Mouse (Mus musculus) limb, embryonic 14.5 days (tissue): ENCODE results near the gene Leprot. TPM values are rescaled to one million over a fixed set of nuclear protein-coding genes. Genes with fewer than 3 reads are reported as not detected.
A peak's percentile ranks its signal among the peaks of the same experiment; 100 is the strongest.

ENCODE experiments used
- ATAC-seq: fragments of 200-750 bp; cut with Nextera tagmentation; 2 replicates; pipeline ENCODE4 v1.8.0; 2017; ENCODE audit warnings: low read depth, moderate number of reproducible peaks, moderate TSS enrichment; ENCODE audit not compliant: low FRiP score
- DNase-seq: peaks from one replicate; pipeline ENCODE4 v3.0.0-alpha.2; 2015; ENCODE audit warnings: low spot score
- H3K27ac ChIP-seq: fragments of 300-500 bp; sonication (generic); replicated peaks from 2 replicates; pipeline ENCODE4 v1.5.1; 2014; ENCODE audit warnings: low read depth, mild to moderate bottlenecking, low read length, moderate library complexity, mixed read lengths
- H3K27me3 ChIP-seq: fragments of 300-500 bp; sonication (generic); 2 replicates; pipeline ENCODE4 v1.6.1; 2014; ENCODE audit warnings: low read length, mixed read lengths; ENCODE audit not compliant: control insufficient read depth, insufficient read depth
- H3K36me3 ChIP-seq: fragments of 300-500 bp; sonication (generic); 2 replicates; pipeline ENCODE4 v1.6.1; 2014; ENCODE audit warnings: mild to moderate bottlenecking, low read length, moderate library complexity, mixed read lengths; ENCODE audit not compliant: control insufficient read depth, insufficient read depth
- H3K4me1 ChIP-seq: fragments of 300-500 bp; sonication (generic); 2 replicates; pipeline ENCODE4 v1.6.1; 2014; ENCODE audit warnings: antibody characterized with exemption, low read length, mixed read lengths; ENCODE audit not compliant: control insufficient read depth, insufficient read depth
- H3K4me2 ChIP-seq: fragments of 300-500 bp; sonication (generic); replicated peaks from 2 replicates; pipeline ENCODE4 v1.6.1; 2014; ENCODE audit warnings: low read depth, mild to moderate bottlenecking, low read length, moderate library complexity; ENCODE audit not compliant: severe bottlenecking
- H3K4me3 ChIP-seq: fragments of 300-500 bp; sonication (generic); replicated peaks from 2 replicates; pipeline ENCODE4 v1.5.1; 2014; ENCODE audit warnings: low read length
- H3K9ac ChIP-seq: fragments of 300-500 bp; sonication (generic); 2 replicates; pipeline ENCODE4 v1.6.1; 2014; ENCODE audit warnings: mild to moderate bottlenecking, low read depth, low read length, moderate library complexity; ENCODE audit not compliant: severe bottlenecking
- H3K9me3 ChIP-seq: fragments of 300-500 bp; sonication (generic); 2 replicates; pipeline ENCODE4 v1.6.1; 2016; ENCODE audit warnings: low read length; ENCODE audit not compliant: control insufficient read depth
- POLR2A ChIP-seq: fragments of 200-500 bp; IDR thresholded peaks from 2 replicates; pipeline ENCODE4 v1.8.0; 2012; ENCODE audit warnings: inconsistent platforms, mild to moderate bottlenecking, moderate library complexity, borderline replicate concordance; ENCODE audit not compliant: insufficient read depth, insufficient read length; ENCODE audit errors: extremely low read depth
- WGBS: fragments of 180-500 bp; shearing (Covaris S2); extraction: QIAGEN DNeasy Blood & Tissue Kit; methylation state at CpG from one replicate; pipeline ENCODE4 v1.1.7; 2014; 5-methylcytosine and 5-hydroxymethylcytosine counted together
- polyA plus RNA-seq, 2 experiments: library from polyadenylated mRNA; depleted of rRNA in 1 of 2; stranded (reverse) in 1 of 2; unstranded in 1 of 2; fragments of >200 nt; fragmentation: Nextera tagmentation in 1 of 2; extraction: Ambion mirVana in 1 of 2; gene quantifications; 2 replicates each; pipeline versions ENCODE4 v1.2.1 to v1.2.3; 2012 to 2014

Gene Leprot
- polyA plus RNA-seq, 2 experiments: 98.6 to 102 TPM

GRCm38 (mm10) chr4:101682620-101683019 lies 35.1 kb downstream of the Leprot start:
- Histone ChIP-seq H3K9ac (no peak overlapping the region), H3K4me3 (no peak overlapping the region), H3K9me3 (no peaks in the 10 kb centered on the region), H3K27me3 (no peaks in the 10 kb centered on the region), H3K36me3 (no peaks in the 10 kb centered on the region), H3K4me1 (no peaks in the 10 kb centered on the region), H3K27ac (no peak overlapping the region), H3K4me2 (no peak overlapping the region)
- DNase-seq: no peak
- WGBS: 88% methylated on average over 4 of the region's 4 CpGs
- TF ChIP-seq POLR2A: no peak
- ATAC-seq: no peak

DNA sequence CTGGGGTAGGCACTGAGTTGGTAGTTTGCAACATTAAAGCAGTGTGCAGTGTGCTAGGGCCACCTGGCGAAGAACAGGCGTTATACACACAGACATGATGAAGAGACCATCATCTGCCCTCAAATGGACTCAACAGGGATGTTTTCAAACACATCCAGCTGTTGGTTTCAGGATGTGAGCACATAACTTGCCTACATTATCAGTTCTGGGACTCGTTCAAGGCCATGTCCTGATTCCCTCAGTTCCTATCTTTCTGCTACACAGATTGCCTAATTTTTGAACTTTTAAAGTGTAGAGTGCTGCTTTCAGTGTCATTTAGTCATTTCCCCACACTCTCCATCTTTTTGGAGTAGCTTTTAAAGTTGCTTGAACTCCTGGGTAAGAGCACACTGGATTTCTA lies 35.6 kb downstream of the Leprot start:
- no peak overlapping the region for H3K9ac ChIP-seq
- H3K4me1 ChIP-seq: no peaks in the 10 kb centered on the region
- DNase-seq (no peak), ATAC-seq (no peak)
- WGBS: 90% methylated on average over 3 of the region's 3 CpGs
- no peak for TF ChIP-seq POLR2A
- H3K9me3 ChIP-seq: no peaks in the 10 kb centered on the region
- no peaks in the 10 kb centered on the region for H3K36me3 ChIP-seq
- no peaks in the 10 kb centered on the region for H3K27me3 ChIP-seq
- H3K4me3 ChIP-seq: no peak overlapping the region
- no peak overlapping the region for H3K27ac ChIP-seq
- no peak overlapping the region for H3K4me2 ChIP-seq

DNA sequence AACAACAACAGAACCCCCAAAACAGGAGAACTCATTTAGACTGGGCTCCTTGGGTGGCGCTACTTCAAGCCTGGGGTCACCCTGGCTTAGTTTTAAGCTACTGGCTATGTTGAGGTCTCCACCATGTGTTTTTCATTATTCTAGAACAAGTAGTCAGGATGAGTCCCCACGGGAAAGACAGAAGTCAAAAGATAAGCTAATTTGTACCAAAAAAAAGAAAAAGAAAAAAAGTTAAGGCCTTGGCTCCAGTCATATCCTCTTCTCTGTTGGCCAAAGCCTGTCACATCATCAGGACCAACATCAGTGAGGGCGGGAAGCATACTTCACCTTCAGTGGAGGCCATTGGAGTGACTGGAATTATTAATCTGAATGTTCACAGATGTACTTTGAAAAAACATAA lies 37.3 kb downstream of the Leprot start:
- Histone ChIP-seq H3K4me2 (no peak overlapping the region), H3K4me1 (no peaks in the 10 kb centered on the region), H3K9ac (no peak overlapping the region), H3K9me3 (no peaks in the 10 kb centered on the region), H3K27me3 (no peaks in the 10 kb centered on the region), H3K36me3 (no peaks in the 10 kb centered on the region), H3K27ac (no peak overlapping the region), H3K4me3 (no peak overlapping the region)
- 61% methylated on average over 3 of the region's 3 CpGs for WGBS
- DNase-seq: no peak
- TF ChIP-seq POLR2A: no peak
- ATAC-seq: peak; percentile 37; the same call in 1 of the 2 replicates

DNA sequence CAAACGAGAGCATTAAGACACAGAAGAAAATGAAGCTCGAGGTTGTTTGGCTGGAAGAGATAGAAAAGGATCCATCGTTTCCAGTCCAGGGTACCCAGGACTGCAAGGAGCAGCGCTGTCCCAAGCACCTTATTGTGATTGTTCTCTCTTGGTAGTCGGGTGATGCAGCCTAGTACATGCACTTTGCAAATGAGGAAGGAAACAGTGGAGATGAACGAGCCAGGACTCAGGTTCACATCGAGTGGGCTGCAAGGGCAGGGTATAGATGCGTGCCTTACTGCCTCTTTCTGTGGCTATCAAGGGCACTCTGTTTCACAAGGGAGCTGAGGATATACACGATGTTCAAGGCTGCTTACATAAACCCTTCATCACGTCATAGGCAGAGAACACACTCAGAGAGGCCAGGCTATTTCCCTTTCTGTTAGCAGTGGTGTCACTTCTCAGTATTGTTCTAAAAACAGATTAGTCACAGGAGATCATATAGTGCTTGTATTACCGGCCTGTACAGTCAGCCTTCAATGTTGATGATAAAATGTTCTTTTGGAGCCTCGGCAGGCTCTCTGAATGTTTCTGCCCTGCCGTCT lies 38.8 kb downstream of the Leprot start:
- Histone ChIP-seq H3K27me3 (no peaks in the 10 kb centered on the region), H3K27ac (no peak overlapping the region), H3K4me1 (no peaks in the 10 kb centered on the region), H3K36me3 (no peaks in the 10 kb centered on the region), H3K9me3 (no peaks in the 10 kb centered on the region), H3K9ac (no peak overlapping the region), H3K4me3 (no peak overlapping the region), H3K4me2 (no peak overlapping the region)
- DNase-seq: no peak
- 81% methylated on average over 13 of the region's 13 CpGs for WGBS
- no peak for ATAC-seq
- TF ChIP-seq POLR2A: no peak

DNA sequence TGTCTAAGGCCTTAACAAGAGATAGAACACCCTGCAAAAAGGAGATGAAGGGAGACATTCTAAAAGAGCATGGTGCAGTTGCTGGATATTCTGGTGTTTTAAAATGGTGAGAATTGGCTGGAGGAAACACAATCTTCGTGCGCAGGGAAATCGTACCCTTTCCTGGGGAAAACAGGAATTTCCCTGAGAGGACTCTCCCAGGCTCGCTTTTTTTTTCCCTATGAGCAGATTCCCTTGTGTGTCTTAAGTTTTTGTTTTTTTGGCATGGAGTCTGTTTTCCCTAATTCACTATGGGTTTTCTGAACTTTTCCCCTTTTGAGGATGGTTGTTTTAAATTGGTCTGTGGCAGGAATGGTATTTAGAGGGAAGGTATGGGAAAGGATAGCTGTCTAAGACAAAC lies 41.7 kb downstream of the Leprot start:
- Histone ChIP-seq H3K4me2 (no peak overlapping the region), H3K27ac (0 out of 2 replicates have a peak overlapping the region, but pooled peaks have one; percentile 33), H3K27me3 (no peaks in the 10 kb centered on the region), H3K9me3 (no peaks in the 10 kb centered on the region), H3K36me3 (no peaks in the 10 kb centered on the region), H3K4me1 (no peaks in the 10 kb centered on the region), H3K4me3 (no peak overlapping the region), H3K9ac (no peak overlapping the region)
- TF ChIP-seq POLR2A: no peak
- ATAC-seq: no peak
- WGBS: 75% methylated on average over 4 of the region's 4 CpGs
- DNase-seq: no peak
